ENCODE assay signal across 8 mouse cellular contexts in genomic region chr4:141766668-141767352, GRCm38 (mm10). TPM values are rescaled to one million over a fixed set of nuclear protein-coding genes. Genes with fewer than 3 reads are reported as not detected.
A peak's percentile ranks its signal among the peaks of the same experiment; 100 is the strongest.
DNase-seq lines count a peak whose midpoint lies in the region; ATAC-seq lines count a peak whose summit lies in the region.
"Had no signal": no experiment of that assay in that cellular context is flagged by ENCODE, and none has a peak within 500 bp of the region (broad histone marks: within the 10 kb centered on the region; RNA-seq: fewer than 3 reads in every experiment).

No protein-coding gene starts in this region.

- H3K27ac ChIP-seq in limb, embryonic 15.5 days: peak overlapping the region; percentile 87
- peak overlapping the region; percentile 88 for H3K27ac ChIP-seq in stomach, embryonic 15.5 days

- DNase-seq in ovary, postnatal 36 days (ENCODE audit: low spot score): peak; percentile 56
- no peak for DNase-seq in ovary, postnatal 14 days (ENCODE audit: low spot score)
- peak; percentile 67 to 68 for DNase-seq in cerebellum, postnatal 14 days
- peak; percentile 54 to 63 for DNase-seq in heart, postnatal 14 days
- DNase-seq in thymus, postnatal 14 days: no peak

- 27% methylated on average over 19 of the region's 19 CpGs for WGBS in limb, embryonic 15.5 days
- WGBS in stomach, embryonic 15.5 days: 38% methylated on average over 19 of the region's 19 CpGs

- peaks cover 72% of the 10 kb centered on the region for H3K36me3 ChIP-seq in limb, embryonic 15.5 days
- H3K36me3 ChIP-seq in stomach, embryonic 15.5 days: peaks cover 47% of the 10 kb centered on the region

- no peak overlapping the region for H3K4me3 ChIP-seq in limb, embryonic 15.5 days
- no peak overlapping the region for H3K4me3 ChIP-seq in stomach, embryonic 15.5 days (replicated peaks)

- H3K27me3 ChIP-seq in limb, embryonic 15.5 days: no peaks in the 10 kb centered on the region
- H3K27me3 ChIP-seq in stomach, embryonic 15.5 days (replicated peaks): no peaks in the 10 kb centered on the region

- peaks cover 24% of the 10 kb centered on the region for H3K4me1 ChIP-seq in limb, embryonic 15.5 days
- H3K4me1 ChIP-seq in stomach, embryonic 15.5 days: peaks cover 22% of the 10 kb centered on the region

- intact Hi-C loops in heart, postnatal 14 days (cut with DNase I): no loop called here

- H3K9me3 ChIP-seq in limb, embryonic 15.5 days: no peaks in the 10 kb centered on the region
- no peaks in the 10 kb centered on the region for H3K9me3 ChIP-seq in stomach, embryonic 15.5 days

- H3K4me2 ChIP-seq in limb, embryonic 15.5 days: peak overlapping the region; percentile 26
- peak overlapping the region; percentile 22 for H3K4me2 ChIP-seq in stomach, embryonic 15.5 days

- peak; percentile 71 for ATAC-seq in limb, embryonic 15.5 days (ENCODE audit: insufficient number of reproducible peaks, low FRiP score, low TSS enrichment, low read depth)
- peak; percentile 36; the same call in 1 of the 2 replicates for ATAC-seq in stomach, embryonic 15.5 days (ENCODE audit: insufficient read depth, low FRiP score, low read depth)

- H3K9ac ChIP-seq in limb, embryonic 15.5 days: no peak overlapping the region
- H3K9ac ChIP-seq in stomach, embryonic 15.5 days: no peak overlapping the region

RNA-seq across cellular contexts. Expression of gene Agmat, which starts 20.3 kb away (rescaled TPM):
- under 1 TPM; 0.72 to 0.98 TPM for total RNA-seq in heart, postnatal 14 days (2021)
- polyA plus RNA-seq in limb, embryonic 15.5 days (2015; fragmentation: Nextera tagmentation; extraction: Ambion mirVana): 0.41 TPM in 1 of 2 replicates, not detected in the other
- 7.0 and 10.0 TPM in 2 replicates for polyA plus RNA-seq in stomach, embryonic 15.5 days (2015; fragmentation: Nextera tagmentation; extraction: Ambion mirVana)
- polyA plus RNA-seq: embryonic facial prominence, embryonic 11.5 days had no signal

RNA-seq across cellular contexts. Expression of gene Dnajc16, which starts 23.9 kb away (rescaled TPM):
- total RNA-seq in heart, postnatal 14 days (2021): 10 to 100 TPM; 18.4 to 18.5 TPM
- 3.6 TPM in 2 replicates for polyA plus RNA-seq in limb, embryonic 15.5 days (2015; fragmentation: Nextera tagmentation; extraction: Ambion mirVana)
- 3.9 and 4.6 TPM in 2 replicates for polyA plus RNA-seq in stomach, embryonic 15.5 days (2015; fragmentation: Nextera tagmentation; extraction: Ambion mirVana)

RNA-seq across cellular contexts. Expression of gene Casp9, which starts 26.6 kb away (rescaled TPM):
- 1 to 10 TPM; 7.7 to 9.5 TPM for total RNA-seq in heart, postnatal 14 days (2021)
- polyA plus RNA-seq in limb, embryonic 15.5 days (2015; fragmentation: Nextera tagmentation; extraction: Ambion mirVana): 13.3 and 14.7 TPM in 2 replicates
- polyA plus RNA-seq in stomach, embryonic 15.5 days (2015; fragmentation: Nextera tagmentation; extraction: Ambion mirVana): 21.2 and 23.4 TPM in 2 replicates

RNA-seq across cellular contexts. Expression of gene Ddi2, which starts 43.6 kb away (rescaled TPM):
- 10 to 100 TPM; 39.0 to 40.4 TPM for total RNA-seq in heart, postnatal 14 days (2021)
- polyA plus RNA-seq in limb, embryonic 15.5 days (2015; fragmentation: Nextera tagmentation; extraction: Ambion mirVana): 21.4 and 22.5 TPM in 2 replicates
- polyA plus RNA-seq in stomach, embryonic 15.5 days (2015; fragmentation: Nextera tagmentation; extraction: Ambion mirVana): 23.2 and 23.3 TPM in 2 replicates

RNA-seq across cellular contexts. Expression of gene Cela2a, which starts 59.1 kb away (rescaled TPM):
- total RNA-seq in heart, postnatal 14 days (2021): not detected
- polyA plus RNA-seq in limb, embryonic 15.5 days (2015; fragmentation: Nextera tagmentation; extraction: Ambion mirVana): 0.20 TPM in 1 of 2 replicates, not detected in the other
- 475 and 519 TPM in 2 replicates for polyA plus RNA-seq in stomach, embryonic 15.5 days (2015; fragmentation: Nextera tagmentation; extraction: Ambion mirVana)
- polyA plus RNA-seq: embryonic facial prominence, embryonic 11.5 days had no signal

Comparison
In these comparisons a context has a peak if more than half of its experiments do, and no peak if none do; other contexts are left out.
1. DNase-seq: peak in ovary, postnatal 36 days (single experiment), cerebellum, postnatal 14 days (2 of 2) and heart, postnatal 14 days (2 of 2); none in ovary, postnatal 14 days (single experiment) and thymus, postnatal 14 days (single experiment).